28 mouse cellular contexts compared by ENCODE assay signal in genomic region chr10:60168960-60169359, GRCm38 (mm10). TPM values are rescaled to one million over a fixed set of nuclear protein-coding genes. Genes with fewer than 3 reads are reported as not detected.
DNase-seq lines count a peak whose midpoint lies in the region; ATAC-seq and TF ChIP-seq lines count a peak whose summit lies in the region.
"Had no signal": no experiment of that assay in that cellular context is flagged by ENCODE, and none has a peak within 500 bp of the region (broad histone marks: within the 10 kb centered on the region; RNA-seq: fewer than 3 reads in every experiment).

No protein-coding gene starts in this region.

- peak overlapping the region; percentile 99 for H3K27ac ChIP-seq in CH12.LX (ENCODE audit: insufficient read depth, low read depth)
- H3K27ac ChIP-seq: gastrocnemius, adult 2 months; hindbrain, embryonic 12.5 days; hindbrain, postnatal 0 days; intestine, embryonic 15.5 days; layer of hippocampus, adult 2 months; liver, embryonic 13.5 days had no signal

- DNase-seq in A20 (ENCODE audit: low read depth, low spot score) (peak; percentile 91), CH12.LX (ENCODE audit: extremely low read depth) (peak; percentile 90)
- peak; percentile 87 to 89 for DNase-seq in spleen, postnatal 36 days (ENCODE audit: low spot score in 2 of 2)
- DNase-seq in yolk sac, embryonic 10.5 days (ENCODE audit: low spot score), result no peak
- no peak for DNase-seq in cerebellum, adult 8-10 months
- DNase-seq: adrenal gland, adult 8-10 months; cerebellum, adult 9-11 months; gastrocnemius, adult 2 months; gastrocnemius, postnatal 36 days; heart, postnatal 36 days; kidney, adult 2 months; kidney, postnatal 36 days; left cerebral cortex, postnatal 4 days; liver, embryonic 13.5 days; lung, embryonic 14.5 days; lung, postnatal 14 days; midbrain, embryonic 14.5 days; right cerebral cortex, postnatal 4 days had no signal

- peak overlapping the region; percentile 40; the same call in 1 of the 2 replicates for H3K9ac ChIP-seq in CH12.LX (ENCODE audit: insufficient read depth, low read depth)
- H3K9ac ChIP-seq: hindbrain, embryonic 12.5 days; intestine, embryonic 15.5 days; liver, embryonic 13.5 days; lung, embryonic 14.5 days had no signal

- dilution Hi-C loops in CH12.LX (cut with MboI; ENCODE audit: extremely low pct_ligation_motif_present, extremely low pct_unique_long_range_greater_than_20kb, low sequenced_read_pairs), result no loop called here

- H3K79me2 ChIP-seq in CH12.LX (replicated peaks; ENCODE audit: control insufficient read depth, extremely low read depth, insufficient read depth, poor library complexity, severe bottlenecking), result no peaks in the 10 kb centered on the region

- no peak for ATAC-seq in megakaryocyte, adult 5-6 weeks (ENCODE audit: poor library complexity, severe bottlenecking)
- ATAC-seq: forebrain, embryonic 16.5 days; hindbrain, postnatal 0 days; intestine, embryonic 15.5 days had no signal

- no peak for TF ChIP-seq CTCF in CH12.LX (conservative IDR thresholded peaks at IDR 0.05 in 1 of 2, IDR thresholded peaks at IDR 0.05 in 1 of 2; ENCODE audit: low read depth in 2 of 2, low read length in 2 of 2)

- peaks cover 3% of the 10 kb centered on the region; the same call in 1 of the 2 replicates for H3K4me1 ChIP-seq in megakaryocyte, embryonic 14.5 days
- H3K4me1 ChIP-seq in CH12.LX (ENCODE audit: control insufficient read depth in 1 of 2, insufficient read depth in 2 of 2), result peaks cover 35 to 72% of the 10 kb centered on the region in 2 experiments
- H3K4me1 ChIP-seq: hindbrain, embryonic 12.5 days; intestine, embryonic 15.5 days; liver, embryonic 13.5 days had no signal

- in situ Hi-C loops in CH12.LX (cut with MboI; ENCODE audit: low pct_ligation_motif_present, low pct_unique_long_range_greater_than_20kb, low sequenced_read_pairs), result no loop called here

- H3K4me2 ChIP-seq in CH12.LX (ENCODE audit: insufficient read depth, low read depth, poor library complexity, severe bottlenecking), result peak overlapping the region; percentile 55
- H3K4me2 ChIP-seq: heart, embryonic 11.5 days; hindbrain, embryonic 12.5 days; intestine, embryonic 15.5 days; liver, embryonic 13.5 days; lung, embryonic 14.5 days had no signal

- peak; percentile 77 for TF ChIP-seq EP300 in CH12.LX (IDR thresholded peaks at IDR 0.05; ENCODE audit: low read length)

- 0 out of 2 replicates have a peak, but pooled peaks have one; percentile 15 for TF ChIP-seq POLR2A in CH12.LX (IDR thresholded peaks at IDR 0.05; ENCODE audit: low read depth, low read length)

- peaks cover 26% of the 10 kb centered on the region for H3K27me3 ChIP-seq in megakaryocyte, embryonic 14.5 days (replicated peaks)
- H3K27me3 ChIP-seq in CH12.LX (replicated peaks), result no peaks in the 10 kb centered on the region
- H3K27me3 ChIP-seq: hindbrain, embryonic 12.5 days; intestine, embryonic 15.5 days; liver, embryonic 13.5 days had no signal

- peaks cover 32% of the 10 kb centered on the region for H3K9me3 ChIP-seq in megakaryocyte, embryonic 14.5 days
- H3K9me3 ChIP-seq in CH12.LX (replicated peaks; ENCODE audit: low read length), result peaks cover 26% of the 10 kb centered on the region
- H3K9me3 ChIP-seq: G1E; hindbrain, embryonic 12.5 days; intestine, embryonic 15.5 days; liver, embryonic 13.5 days had no signal

- no peaks in the 10 kb centered on the region for H3K36me3 ChIP-seq in megakaryocyte, embryonic 14.5 days (replicated peaks; ENCODE audit: low read length)
- H3K36me3 ChIP-seq in CH12.LX (replicated peaks in 1 of 2; ENCODE audit: control insufficient read depth in 1 of 2, insufficient read depth in 1 of 2, low read length in 1 of 2), result peaks cover 0 to 10% of the 10 kb centered on the region in 2 experiments
- H3K36me3 ChIP-seq: G1E; hindbrain, embryonic 12.5 days; intestine, embryonic 15.5 days; liver, embryonic 13.5 days had no signal

- H3K4me3 ChIP-seq in megakaryocyte, embryonic 14.5 days (replicated peaks), result peak overlapping the region; percentile 6
- H3K4me3 ChIP-seq in CH12.LX (replicated peaks in 1 of 3; ENCODE audit: low read depth in 2 of 3, low read length in 2 of 3, poor library complexity in 1 of 3), result peak overlapping the region in 2 of 3 experiments; percentile 29 to 39
- H3K4me3 ChIP-seq: erythroblast, embryonic 14.5 days; gastrocnemius, adult 2 months; hindbrain, embryonic 12.5 days; intestine, embryonic 15.5 days; layer of hippocampus, adult 2 months; liver, embryonic 13.5 days had no signal

- no peak; the same call in 1 of the 2 replicates for TF ChIP-seq RAD21 in CH12.LX (IDR thresholded peaks at IDR 0.05; ENCODE audit: low read depth, low read length)

TF ChIP-seq in CH12.LX, 34 proteins besides CTCF, POLR2A, EP300 and RAD21:
- TF ChIP-seq RCOR1 (conservative IDR thresholded peaks at IDR 0.05; ENCODE audit: low read depth, low read length) (peak; percentile 73; the same call in 1 of the 2 replicates), TBP (conservative IDR thresholded peaks at IDR 0.05; ENCODE audit: low read depth, low read length) (0 out of 2 replicates have a peak, but pooled peaks have one; percentile 29), JUND (conservative IDR thresholded peaks at IDR 0.05; ENCODE audit: low read depth, low read length) (peak; percentile 41; the same call in 1 of the 2 replicates), MAFK (IDR thresholded peaks at IDR 0.05; ENCODE audit: insufficient replicate concordance, low read length) (peak; percentile 50; the same call in 1 of the 2 replicates), UBTF (IDR thresholded peaks at IDR 0.05; ENCODE audit: low read depth, low read length) (no peak), MAZ (IDR thresholded peaks at IDR 0.05; ENCODE audit: low read depth, low read length) (0 out of 2 replicates have a peak, but pooled peaks have one; percentile 44), MYC (IDR thresholded peaks at IDR 0.05; ENCODE audit: low read depth, low read length) (no peak), SMC3 (IDR thresholded peaks at IDR 0.05; ENCODE audit: low read depth, low read length) (0 out of 2 replicates have a peak, but pooled peaks have one; percentile 2), IRF4 (IDR thresholded peaks at IDR 0.05; ENCODE audit: low read depth, low read length) (peak; percentile 73; the same call in 1 of the 2 replicates), NELFE (IDR thresholded peaks at IDR 0.05; ENCODE audit: low read depth, low read length) (0 out of 2 replicates have a peak, but pooled peaks have one; percentile 24), TCF12 (IDR thresholded peaks at IDR 0.05; ENCODE audit: low read depth, low read length) (peak; percentile 78), BHLHE40 (IDR thresholded peaks at IDR 0.05; ENCODE audit: low read depth, low read length) (peak; percentile 57), CHD2 (IDR thresholded peaks at IDR 0.05; ENCODE audit: low read length) (peak; percentile 69), ZNF384 (IDR thresholded peaks at IDR 0.05; ENCODE audit: low read depth, low read length) (peak; percentile 93), ETS1 (conservative IDR thresholded peaks at IDR 0.05; ENCODE audit: low read depth, low read length) (peak; percentile 75), MEF2A (IDR thresholded peaks at IDR 0.05; ENCODE audit: borderline replicate concordance, low read depth, low read length) (0 out of 2 replicates have a peak, but pooled peaks have one; percentile 49), MAX (IDR thresholded peaks at IDR 0.05; ENCODE audit: low read length) (no peak; the same call in 1 of the 2 replicates), KAT2A (IDR thresholded peaks at IDR 0.05; ENCODE audit: insufficient replicate concordance, low read length) (0 out of 2 replicates have a peak, but pooled peaks have one; percentile 47), ZKSCAN1 (IDR thresholded peaks at IDR 0.05; ENCODE audit: borderline replicate concordance, low read depth, low read length) (no peak)
TF ChIP-seq in CH12.LX: peak in this region for 15.

RNA-seq across cellular contexts. Expression of gene Chst3, which starts 50.1 kb away (rescaled TPM):
- not detected in 2 replicates for polyA plus RNA-seq in megakaryocyte, embryonic 14.5 days (2012; ENCODE audit: insufficient read depth, low replicate concordance)
- 0.25 TPM in 1 of 2 replicates, not detected in the other for total RNA-seq in megakaryocyte, adult 5-6 weeks (2015)
- 0.15 and 0.16 TPM in 2 replicates for total RNA-seq in megakaryocyte, adult 5-6 weeks (2017)
- total RNA-seq in CH12.LX (2012; rRNA removed), result 4.4 and 5.2 TPM in 2 replicates
- 7.4 and 7.5 TPM in 2 replicates for total RNA-seq in CH12.LX (2014; rRNA removed)
- polyA plus RNA-seq in CH12.LX (2012; ENCODE audit: insufficient read length, low read depth), result 11.0 and 12.2 TPM in 2 replicates
- polyA plus RNA-seq: erythroblast, embryonic 14.5 days; G1E had no signal

Comparison
In these comparisons a context has a peak if more than half of its experiments do, and no peak if none do; other contexts are left out.
1. DNase-seq: peak in A20 (single experiment), CH12.LX (single experiment) and spleen, postnatal 36 days (2 of 2); none in yolk sac, embryonic 10.5 days (single experiment) and cerebellum, adult 8-10 months (single experiment).
2. RNA of gene Chst3, which starts 50.1 kb away (total RNA-seq): 4.4 to 7.5 TPM in CH12.LX; 0.15 to 0.25 TPM in megakaryocyte, adult 5-6 weeks; every median in the first group is over 4 times any median in the second.